Comparison of ENCODE assay signal across 23 mouse cellular contexts in genomic region chr13:38352986-38353385, GRCm38 (mm10). TPM values are rescaled to one million over a fixed set of nuclear protein-coding genes. Genes with fewer than 3 reads are reported as not detected.
DNase-seq lines count a peak whose midpoint lies in the region; ATAC-seq lines count a peak whose summit lies in the region.
"Had no signal": no experiment of that assay in that cellular context is flagged by ENCODE, and none has a peak within 500 bp of the region (broad histone marks: within the 10 kb centered on the region; RNA-seq: fewer than 3 reads in every experiment).

No protein-coding gene starts in this region.

- H3K9me3 ChIP-seq in kidney, embryonic 15.5 days (replicated peaks), result no peaks in the 10 kb centered on the region
- H3K9me3 ChIP-seq: forebrain, embryonic 15.5 days; hindbrain, embryonic 15.5 days; limb, embryonic 12.5 days; liver, embryonic 12.5 days; midbrain, embryonic 12.5 days; neural tube, embryonic 15.5 days had no signal

- DNase-seq in kidney, adult 18-20 months, result peak; percentile 58
- peak; percentile 12 to 17 for DNase-seq in right cerebral cortex, adult 2 months (ENCODE audit: low spot score in 2 of 2)
- DNase-seq in right cerebral cortex, postnatal 4 days, result no peak
- DNase-seq in kidney, postnatal 25 days, result peak; percentile 65 to 69
- no peak for DNase-seq in layer of hippocampus, postnatal 25 days (ENCODE audit: extremely low spot score in 1 of 2, low spot score in 1 of 2)
- DNase-seq in heart, adult 11 months, result no peak
- DNase-seq: adrenal gland, adult 8-10 months; cerebellum, adult 8-10 months; lung, adult 2 months; right cerebral cortex, adult 18-20 months; spleen, adult 18-20 months had no signal

- H3K9ac ChIP-seq in kidney, embryonic 15.5 days, result no peak overlapping the region
- H3K9ac ChIP-seq: forebrain, embryonic 15.5 days; hindbrain, embryonic 15.5 days; limb, embryonic 12.5 days; liver, embryonic 12.5 days; midbrain, embryonic 12.5 days; neural tube, embryonic 15.5 days had no signal

- no peak for ATAC-seq in kidney, embryonic 15.5 days (replicated peaks; ENCODE audit: low FRiP score)
- ATAC-seq: activated CD4-positive, CD25-positive, alpha-beta regulatory T cell, adult 4 months; forebrain, embryonic 15.5 days; liver, embryonic 12.5 days had no signal

- H3K36me3 ChIP-seq in kidney, embryonic 15.5 days, result no peaks in the 10 kb centered on the region
- H3K36me3 ChIP-seq: forebrain, embryonic 15.5 days; hindbrain, embryonic 15.5 days; limb, embryonic 12.5 days; liver, embryonic 12.5 days; midbrain, embryonic 12.5 days; neural tube, embryonic 15.5 days had no signal

- peaks cover 9% of the 10 kb centered on the region; the same call in 1 of the 2 replicates for H3K27me3 ChIP-seq in kidney, embryonic 15.5 days

- no peak overlapping the region for H3K4me2 ChIP-seq in kidney, embryonic 15.5 days
- H3K4me2 ChIP-seq: forebrain, embryonic 15.5 days; limb, embryonic 12.5 days; midbrain, embryonic 12.5 days; neural tube, embryonic 15.5 days had no signal

- peaks cover 23% of the 10 kb centered on the region for H3K4me1 ChIP-seq in kidney, embryonic 15.5 days
- H3K4me1 ChIP-seq: midbrain, embryonic 12.5 days had no signal

- H3K4me3 ChIP-seq in kidney, embryonic 15.5 days (replicated peaks), result no peak overlapping the region
- H3K4me3 ChIP-seq: forebrain, embryonic 15.5 days; hindbrain, embryonic 15.5 days; limb, embryonic 12.5 days; liver, embryonic 12.5 days; midbrain, embryonic 12.5 days; neural tube, embryonic 15.5 days had no signal

- 59% methylated on average over 10 of the region's 10 CpGs for WGBS in kidney, embryonic 15.5 days

- no peak overlapping the region for H3K27ac ChIP-seq in kidney, embryonic 15.5 days
- H3K27ac ChIP-seq: forebrain, embryonic 15.5 days; hindbrain, embryonic 15.5 days; limb, embryonic 12.5 days; liver, embryonic 12.5 days; midbrain, embryonic 12.5 days; neural tube, embryonic 15.5 days had no signal

RNA-seq across cellular contexts. Expression of gene Bmp6, which starts 8.1 kb away (rescaled TPM):
- 1.7 and 2.5 TPM in 2 replicates for polyA plus RNA-seq in kidney, embryonic 15.5 days (2015; fragmentation: Nextera tagmentation; extraction: Ambion mirVana)
- total RNA-seq in layer of hippocampus, postnatal 25 days (2021), result 1 to 10 TPM; 3.8 to 4.3 TPM
- total RNA-seq: hematopoietic stem cell, adult 5-6 weeks; megakaryocyte, adult 5-6 weeks; MEL had no signal
- polyA plus RNA-seq: activated CD4-positive, CD25-positive, alpha-beta regulatory T cell, adult 4 months; C2C12 had no signal

Comparison
In these comparisons a context has a peak if more than half of its experiments do, and no peak if none do; other contexts are left out.
1. DNase-seq: peak in kidney, adult 18-20 months (single experiment), right cerebral cortex, adult 2 months (2 of 2) and kidney, postnatal 25 days (2 of 2); none in right cerebral cortex, postnatal 4 days (single experiment), layer of hippocampus, postnatal 25 days (0 of 2) and heart, adult 11 months (single experiment).